29 mouse cellular contexts compared by ENCODE assay signal in the genomic region with DNA sequence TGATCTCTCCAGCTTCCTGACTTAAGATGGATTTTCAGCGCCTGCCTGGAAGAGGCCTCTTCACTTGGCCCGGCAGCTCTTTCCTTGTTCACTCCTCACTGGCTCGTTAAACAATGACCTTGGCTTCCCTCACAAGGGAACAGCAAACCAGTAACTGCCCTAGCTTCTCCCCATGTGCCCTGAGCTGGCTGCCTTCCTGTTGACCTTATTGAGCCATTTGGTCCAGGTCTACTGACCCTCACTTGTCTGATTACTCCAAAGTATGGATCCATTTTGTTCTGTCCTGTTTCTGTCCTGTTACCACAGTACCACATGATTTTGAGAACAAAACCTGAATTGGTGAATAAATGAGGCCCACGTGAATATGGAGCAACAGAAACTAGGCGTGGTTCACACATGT. TPM values are rescaled to one million over a fixed set of nuclear protein-coding genes. Genes with fewer than 3 reads are reported as not detected.
DNase-seq lines count a peak whose midpoint lies in the region; ATAC-seq and TF ChIP-seq lines count a peak whose summit lies in the region.
"Had no signal": no experiment of that assay in that cellular context is flagged by ENCODE, and none has a peak within 500 bp of the region (broad histone marks: within the 10 kb centered on the region; RNA-seq: fewer than 3 reads in every experiment).

No protein-coding gene starts in this region.

- no peak for ATAC-seq in forebrain, postnatal 0 days
- no peak for ATAC-seq in forebrain, embryonic 13.5 days
- peak; percentile 29; the same call in 1 of the 2 replicates for ATAC-seq in liver, embryonic 13.5 days (ENCODE audit: low read depth)
- ATAC-seq in liver, embryonic 11.5 days (replicated peaks; ENCODE audit: low FRiP score) = no peak
- ATAC-seq in liver, embryonic 16.5 days (ENCODE audit: low read depth) = peak; percentile 53; the same call in 1 of the 2 replicates
- ATAC-seq: forebrain, embryonic 15.5 days; Patski had no signal

- WGBS in forebrain, postnatal 0 days = 75% methylated on average over 5 of the region's 5 CpGs
- 81% methylated on average over 5 of the region's 5 CpGs for WGBS in forebrain, embryonic 13.5 days
- 65% methylated on average over 5 of the region's 5 CpGs for WGBS in liver, embryonic 13.5 days (ENCODE audit: insufficient replicate concordance)
- WGBS in liver, embryonic 11.5 days = 71% methylated on average over 5 of the region's 5 CpGs
- WGBS in liver, embryonic 16.5 days (ENCODE audit: insufficient replicate concordance) = 52% methylated on average over 5 of the region's 5 CpGs

- H3K36me3 ChIP-seq in forebrain, postnatal 0 days (ENCODE audit: insufficient read depth) = no peaks in the 10 kb centered on the region
- H3K36me3 ChIP-seq in forebrain, embryonic 13.5 days (ENCODE audit: poor library complexity, severe bottlenecking) = no peaks in the 10 kb centered on the region
- H3K36me3 ChIP-seq in liver, embryonic 13.5 days = no peaks in the 10 kb centered on the region
- no peaks in the 10 kb centered on the region for H3K36me3 ChIP-seq in liver, embryonic 11.5 days (ENCODE audit: control insufficient read depth, insufficient read depth, low read length)
- H3K36me3 ChIP-seq in ES-Bruce4 (ENCODE audit: control insufficient read depth, insufficient read depth, low read length, poor library complexity, severe bottlenecking) = 0 out of 2 replicates have a peak, but pooled peaks cover 3% of the 10 kb centered on the region
- H3K36me3 ChIP-seq in liver, embryonic 16.5 days (ENCODE audit: control insufficient read depth, insufficient read depth) = no peaks in the 10 kb centered on the region
- H3K36me3 ChIP-seq: embryonic facial prominence, embryonic 12.5 days; embryonic facial prominence, embryonic 15.5 days; forebrain, embryonic 15.5 days; G1E; heart, embryonic 10.5 days; heart, embryonic 13.5 days; hindbrain, embryonic 12.5 days; hindbrain, embryonic 15.5 days had no signal

- no peak for TF ChIP-seq EP300 in ES-Bruce4 (IDR thresholded peaks at IDR 0.05; ENCODE audit: insufficient read depth, low read depth, low read length)

- H3K9me3 ChIP-seq in forebrain, postnatal 0 days (ENCODE audit: low read length) = no peaks in the 10 kb centered on the region
- no peaks in the 10 kb centered on the region for H3K9me3 ChIP-seq in forebrain, embryonic 13.5 days (replicated peaks)
- no peaks in the 10 kb centered on the region for H3K9me3 ChIP-seq in liver, embryonic 13.5 days (replicated peaks)
- H3K9me3 ChIP-seq in liver, embryonic 11.5 days (ENCODE audit: control insufficient read depth, low read length) = no peaks in the 10 kb centered on the region
- H3K9me3 ChIP-seq in ES-Bruce4 (replicated peaks; ENCODE audit: control insufficient read depth, insufficient read depth, low read length, poor library complexity, severe bottlenecking) = no peaks in the 10 kb centered on the region
- no peaks in the 10 kb centered on the region for H3K9me3 ChIP-seq in liver, embryonic 16.5 days (replicated peaks; ENCODE audit: control insufficient read depth, low read length)
- H3K9me3 ChIP-seq: embryonic facial prominence, embryonic 12.5 days; embryonic facial prominence, embryonic 15.5 days; forebrain, embryonic 15.5 days; G1E; heart, embryonic 10.5 days; heart, embryonic 13.5 days; hindbrain, embryonic 12.5 days; hindbrain, embryonic 15.5 days had no signal

- no peak overlapping the region for H3K4me3 ChIP-seq in forebrain, postnatal 0 days (ENCODE audit: low read depth, low read length)
- no peak overlapping the region for H3K4me3 ChIP-seq in forebrain, embryonic 13.5 days
- H3K4me3 ChIP-seq in liver, embryonic 13.5 days (replicated peaks) = no peak overlapping the region
- H3K4me3 ChIP-seq in liver, embryonic 11.5 days (ENCODE audit: low read depth, low read length) = no peak overlapping the region
- H3K4me3 ChIP-seq in ES-Bruce4 (ENCODE audit: low read depth, low read length) = no peak overlapping the region
- no peak overlapping the region for H3K4me3 ChIP-seq in liver, embryonic 16.5 days (ENCODE audit: low read depth, low read length)
- H3K4me3 ChIP-seq: embryonic facial prominence, embryonic 12.5 days; embryonic facial prominence, embryonic 15.5 days; forebrain, embryonic 15.5 days; heart, adult 2 months; heart, embryonic 10.5 days; heart, embryonic 13.5 days; hindbrain, embryonic 12.5 days; hindbrain, embryonic 15.5 days had no signal

- TF ChIP-seq POLR2A in ES-Bruce4 (IDR thresholded peaks at IDR 0.05; ENCODE audit: insufficient read depth, low read length) = no peak

- DNase-seq in forebrain, postnatal 0 days = no peak
- no peak for DNase-seq in liver, embryonic 13.5 days
- no peak for DNase-seq in liver, embryonic 11.5 days (ENCODE audit: low spot score)
- no peak for DNase-seq in kidney, postnatal 10 days
- no peak for DNase-seq in neural tube, embryonic 10.5 days (ENCODE audit: extremely low spot score, low spot score)
- DNase-seq: adrenal gland, postnatal 10 days; adrenal gland, postnatal 36 days; B cell, adult 2 months; cerebellum, adult 11-12 months; gastrocnemius, postnatal 10 days; gastrocnemius, postnatal 36 days; heart, adult 2 months; heart, postnatal 14 days had no signal

- H3K4me2 ChIP-seq in forebrain, postnatal 0 days (ENCODE audit: low read depth) = no peak overlapping the region
- no peak overlapping the region for H3K4me2 ChIP-seq in forebrain, embryonic 13.5 days
- H3K4me2 ChIP-seq in liver, embryonic 13.5 days = no peak overlapping the region
- H3K4me2 ChIP-seq in liver, embryonic 11.5 days = no peak overlapping the region
- no peak overlapping the region for H3K4me2 ChIP-seq in liver, embryonic 16.5 days (ENCODE audit: low read depth, low read length)
- H3K4me2 ChIP-seq: embryonic facial prominence, embryonic 12.5 days; embryonic facial prominence, embryonic 15.5 days; forebrain, embryonic 15.5 days; heart, embryonic 13.5 days; hindbrain, embryonic 12.5 days; hindbrain, embryonic 15.5 days had no signal

- no peak for TF ChIP-seq CTCF in forebrain, postnatal 0 days (IDR thresholded peaks at IDR 0.05; ENCODE audit: low read depth)
- no peak for TF ChIP-seq CTCF in ES-Bruce4 (IDR thresholded peaks at IDR 0.05; ENCODE audit: low read depth, low read length)

- no peak overlapping the region for H3K9ac ChIP-seq in forebrain, postnatal 0 days
- H3K9ac ChIP-seq in forebrain, embryonic 13.5 days = no peak overlapping the region
- no peak overlapping the region for H3K9ac ChIP-seq in liver, embryonic 13.5 days
- no peak overlapping the region for H3K9ac ChIP-seq in liver, embryonic 11.5 days (ENCODE audit: low read depth, low read length)
- H3K9ac ChIP-seq in ES-Bruce4 (ENCODE audit: low read depth, poor library complexity, severe bottlenecking) = no peak overlapping the region
- no peak overlapping the region for H3K9ac ChIP-seq in liver, embryonic 16.5 days (ENCODE audit: low read depth, low read length)
- H3K9ac ChIP-seq: embryonic facial prominence, embryonic 12.5 days; embryonic facial prominence, embryonic 15.5 days; forebrain, embryonic 15.5 days; heart, embryonic 13.5 days; hindbrain, embryonic 12.5 days; hindbrain, embryonic 15.5 days had no signal

- H3K27ac ChIP-seq in forebrain, postnatal 0 days (ENCODE audit: low read depth, low read length) = peak overlapping the region; percentile 69; the same call in 1 of the 2 replicates
- no peak overlapping the region for H3K27ac ChIP-seq in forebrain, embryonic 13.5 days
- H3K27ac ChIP-seq in liver, embryonic 13.5 days = no peak overlapping the region; the same call in 1 of the 2 replicates
- no peak overlapping the region for H3K27ac ChIP-seq in liver, embryonic 11.5 days (ENCODE audit: low read depth, low read length)
- H3K27ac ChIP-seq in ES-Bruce4 (ENCODE audit: insufficient read depth, low read length) = peak overlapping the region; percentile 9
- no peak overlapping the region for H3K27ac ChIP-seq in liver, embryonic 16.5 days (ENCODE audit: low read length)
- H3K27ac ChIP-seq: embryonic facial prominence, embryonic 12.5 days; embryonic facial prominence, embryonic 15.5 days; heart, adult 2 months; heart, embryonic 10.5 days; heart, embryonic 13.5 days; hindbrain, embryonic 12.5 days; hindbrain, embryonic 15.5 days had no signal

- no peaks in the 10 kb centered on the region for H3K27me3 ChIP-seq in forebrain, postnatal 0 days (ENCODE audit: insufficient read depth, low read length)
- no peaks in the 10 kb centered on the region for H3K27me3 ChIP-seq in forebrain, embryonic 13.5 days
- no peaks in the 10 kb centered on the region for H3K27me3 ChIP-seq in liver, embryonic 13.5 days
- no peaks in the 10 kb centered on the region for H3K27me3 ChIP-seq in liver, embryonic 11.5 days (replicated peaks; ENCODE audit: control insufficient read depth, insufficient read depth, low read length)
- H3K27me3 ChIP-seq in ES-Bruce4 (ENCODE audit: control insufficient read depth, insufficient read depth, low read length, poor library complexity, severe bottlenecking) = no peaks in the 10 kb centered on the region
- H3K27me3 ChIP-seq in liver, embryonic 16.5 days (ENCODE audit: control insufficient read depth, insufficient read depth, low read depth, low read length) = no peaks in the 10 kb centered on the region
- H3K27me3 ChIP-seq: CH12.LX; embryonic facial prominence, embryonic 12.5 days; embryonic facial prominence, embryonic 15.5 days; forebrain, embryonic 15.5 days; heart, embryonic 13.5 days; hindbrain, embryonic 12.5 days; hindbrain, embryonic 15.5 days; Patski had no signal

- peaks cover 11% of the 10 kb centered on the region; the same call in 1 of the 2 replicates for H3K4me1 ChIP-seq in forebrain, postnatal 0 days (ENCODE audit: insufficient read depth)
- no peaks in the 10 kb centered on the region for H3K4me1 ChIP-seq in forebrain, embryonic 13.5 days
- no peaks in the 10 kb centered on the region for H3K4me1 ChIP-seq in liver, embryonic 13.5 days (replicated peaks)
- no peaks in the 10 kb centered on the region for H3K4me1 ChIP-seq in liver, embryonic 11.5 days (replicated peaks; ENCODE audit: control insufficient read depth, insufficient read depth, low read length)
- peaks cover 4% of the 10 kb centered on the region for H3K4me1 ChIP-seq in ES-Bruce4 (ENCODE audit: control insufficient read depth, insufficient read depth, low read length)
- no peaks in the 10 kb centered on the region for H3K4me1 ChIP-seq in liver, embryonic 16.5 days (ENCODE audit: control insufficient read depth, low read depth, low read length)
- H3K4me1 ChIP-seq: embryonic facial prominence, embryonic 12.5 days; forebrain, embryonic 15.5 days; hindbrain, embryonic 12.5 days; hindbrain, embryonic 15.5 days had no signal

RNA-seq across cellular contexts. Expression of a gene that starts 31.8 kb away (rescaled TPM):
- total RNA-seq in forebrain, postnatal 0 days (2014; rRNA removed) = 127 and 134 TPM in 2 replicates
- polyA plus RNA-seq in forebrain, postnatal 0 days (2015; fragmentation: Nextera tagmentation; extraction: Ambion mirVana) = 16.3 and 23.1 TPM in 2 replicates
- polyA plus RNA-seq in forebrain, embryonic 13.5 days (2015; fragmentation: Nextera tagmentation; extraction: Ambion mirVana) = 28.2 and 29.4 TPM in 2 replicates
- polyA plus RNA-seq in liver, embryonic 13.5 days (2015; fragmentation: Nextera tagmentation; extraction: Ambion mirVana) = 3.2 and 3.3 TPM in 2 replicates
- 9.4 and 9.5 TPM in 2 replicates for polyA plus RNA-seq in liver, embryonic 11.5 days (2014; fragmentation: Nextera tagmentation; extraction: Ambion mirVana)
- polyA plus RNA-seq in ES-Bruce4 (2011; ENCODE audit: insufficient read depth, insufficient read length, low read depth, missing spikeins) = 287 and 296 TPM in 2 replicates
- polyA plus RNA-seq in liver, embryonic 16.5 days (2015; fragmentation: Nextera tagmentation; extraction: Ambion mirVana) = 7.7 and 8.0 TPM in 2 replicates
- polyA plus RNA-seq: G1E had no signal

RNA-seq across cellular contexts. Expression of a gene that starts 32.2 kb away (rescaled TPM):
- 124 and 153 TPM in 2 replicates for total RNA-seq in forebrain, postnatal 0 days (2014; rRNA removed)
- polyA plus RNA-seq in forebrain, postnatal 0 days (2015; fragmentation: Nextera tagmentation; extraction: Ambion mirVana) = 96.7 and 111 TPM in 2 replicates
- polyA plus RNA-seq in forebrain, embryonic 13.5 days (2015; fragmentation: Nextera tagmentation; extraction: Ambion mirVana) = 12.7 and 13.8 TPM in 2 replicates
- polyA plus RNA-seq in liver, embryonic 13.5 days (2015; fragmentation: Nextera tagmentation; extraction: Ambion mirVana) = 1.0 and 1.2 TPM in 2 replicates
- polyA plus RNA-seq in liver, embryonic 11.5 days (2014; fragmentation: Nextera tagmentation; extraction: Ambion mirVana) = 2.3 and 2.4 TPM in 2 replicates
- polyA plus RNA-seq in ES-Bruce4 (2011; ENCODE audit: insufficient read depth, insufficient read length, low read depth, missing spikeins) = 5.4 and 6.9 TPM in 2 replicates
- 0.44 and 0.56 TPM in 2 replicates for polyA plus RNA-seq in liver, embryonic 16.5 days (2015; fragmentation: Nextera tagmentation; extraction: Ambion mirVana)
- total RNA-seq: common myeloid progenitor, adult 5-6 weeks; G1E; granulocyte monocyte progenitor cell, adult 5-6 weeks; hematopoietic stem cell, adult 5-6 weeks had no signal
- polyA plus RNA-seq: G1E had no signal

Comparison
In these comparisons a context has a peak if more than half of its experiments do, and no peak if none do; other contexts are left out.
1. ATAC-seq: peak in liver, embryonic 13.5 days (single experiment) and liver, embryonic 16.5 days (single experiment); none in forebrain, postnatal 0 days (single experiment), forebrain, embryonic 13.5 days (single experiment) and liver, embryonic 11.5 days (single experiment).
2. H3K27ac ChIP-seq: peak in forebrain, postnatal 0 days (single experiment) and ES-Bruce4 (single experiment); none in forebrain, embryonic 13.5 days (single experiment), liver, embryonic 13.5 days (single experiment), liver, embryonic 11.5 days (single experiment) and liver, embryonic 16.5 days (single experiment).